In genomic region chr16:4818349-4818748, GRCm38 (mm10) we compare ENCODE assay signal across 19 mouse cellular contexts. TPM values are rescaled to one million over a fixed set of nuclear protein-coding genes. Genes with fewer than 3 reads are reported as not detected.
A peak's percentile ranks its signal among the peaks of the same experiment; 100 is the strongest.
DNase-seq lines count a peak whose midpoint lies in the region; TF ChIP-seq lines count a peak whose summit lies in the region.
"Had no signal": no experiment of that assay in that cellular context is flagged by ENCODE, and none has a peak within 500 bp of the region (broad histone marks: within the 10 kb centered on the region; RNA-seq: fewer than 3 reads in every experiment).

No protein-coding gene starts in this region.

- H3K4me3 ChIP-seq in ES-Bruce4 (ENCODE audit: low read depth, low read length), result no peak overlapping the region
- H3K4me3 ChIP-seq: embryonic facial prominence, embryonic 10.5 days; embryonic facial prominence, embryonic 12.5 days; forebrain, embryonic 13.5 days; forebrain, embryonic 15.5 days had no signal

- TF ChIP-seq CTCF in ES-Bruce4 (IDR thresholded peaks at IDR 0.05; ENCODE audit: low read depth, low read length), result no peak

- DNase-seq in ES-CJ7 (ENCODE audit: low read depth, low spot score), result peak; percentile 80
- DNase-seq in ZHBTc4 (ENCODE audit: low read depth, low spot score), result peak; percentile 78
- no peak for DNase-seq in ovary, postnatal 36 days (ENCODE audit: low spot score)
- no peak for DNase-seq in yolk sac, embryonic 10.5 days (ENCODE audit: low spot score)
- DNase-seq: adrenal gland, adult 8-10 months; adrenal gland, postnatal 14 days; adrenal gland, postnatal 36 days; cerebellum, adult 11-12 months; cerebellum, adult 2 months; cerebellum, adult 9-10 months; cerebellum, postnatal 10 days; cerebellum, postnatal 25 days; forebrain, postnatal 0 days had no signal

- no peak overlapping the region for H3K9ac ChIP-seq in ES-Bruce4 (ENCODE audit: low read depth, poor library complexity, severe bottlenecking)
- H3K9ac ChIP-seq: embryonic facial prominence, embryonic 12.5 days; forebrain, embryonic 13.5 days; forebrain, embryonic 15.5 days; forebrain, postnatal 0 days had no signal

- TF ChIP-seq POLR2A in ES-Bruce4 (IDR thresholded peaks at IDR 0.05; ENCODE audit: insufficient read depth, low read length), result no peak

- H3K4me1 ChIP-seq in ES-Bruce4 (ENCODE audit: control insufficient read depth, insufficient read depth, low read length), result peaks cover 2% of the 10 kb centered on the region
- H3K4me1 ChIP-seq: embryonic facial prominence, embryonic 10.5 days; embryonic facial prominence, embryonic 12.5 days; forebrain, embryonic 13.5 days; forebrain, embryonic 15.5 days had no signal

- no peaks in the 10 kb centered on the region for H3K27me3 ChIP-seq in ES-Bruce4 (ENCODE audit: control insufficient read depth, insufficient read depth, low read length, poor library complexity, severe bottlenecking)
- H3K27me3 ChIP-seq: embryonic facial prominence, embryonic 12.5 days; forebrain, embryonic 13.5 days; forebrain, embryonic 15.5 days had no signal

- no peaks in the 10 kb centered on the region for H3K36me3 ChIP-seq in ES-Bruce4 (ENCODE audit: control insufficient read depth, insufficient read depth, low read length, poor library complexity, severe bottlenecking)
- H3K36me3 ChIP-seq: embryonic facial prominence, embryonic 10.5 days; embryonic facial prominence, embryonic 12.5 days; forebrain, embryonic 15.5 days had no signal

- TF ChIP-seq EP300 in ES-Bruce4 (IDR thresholded peaks at IDR 0.05; ENCODE audit: insufficient read depth, low read depth, low read length), result peak; percentile 53; the same call in 1 of the 2 replicates

- peaks cover 42% of the 10 kb centered on the region for H3K9me3 ChIP-seq in ES-Bruce4 (replicated peaks; ENCODE audit: control insufficient read depth, insufficient read depth, low read length, poor library complexity, severe bottlenecking)
- H3K9me3 ChIP-seq: embryonic facial prominence, embryonic 12.5 days; forebrain, embryonic 15.5 days had no signal

- no peak overlapping the region for H3K27ac ChIP-seq in ES-Bruce4 (ENCODE audit: insufficient read depth, low read length)
- H3K27ac ChIP-seq: embryonic facial prominence, embryonic 10.5 days; embryonic facial prominence, embryonic 12.5 days; forebrain, embryonic 13.5 days; forebrain, embryonic 15.5 days had no signal

RNA-seq across cellular contexts. Expression of gene 4930562C15Rik, which starts 16.9 kb away (rescaled TPM):
- not detected in 2 replicates for polyA plus RNA-seq in ES-Bruce4 (2011; ENCODE audit: insufficient read depth, insufficient read length, low read depth, missing spikeins)
- polyA plus RNA-seq: cerebellum, adult 2 months; cortical plate, adult 2 months had no signal

RNA-seq across cellular contexts. Expression of gene Cdip1, which starts 28.3 kb away (rescaled TPM):
- 46.5 and 50.5 TPM in 2 replicates for polyA plus RNA-seq in ES-Bruce4 (2011; ENCODE audit: insufficient read depth, insufficient read length, low read depth, missing spikeins)

Comparison
In these comparisons a context has a peak if more than half of its experiments do, and no peak if none do; other contexts are left out.
1. DNase-seq: peak in ES-CJ7 (single experiment) and ZHBTc4 (single experiment); none in ovary, postnatal 36 days (single experiment) and yolk sac, embryonic 10.5 days (single experiment).